ENCODE assay signal across 12 mouse cellular contexts in genomic region chr11:100148615-100149330, GRCm38 (mm10). TPM values are rescaled to one million over a fixed set of nuclear protein-coding genes. Genes with fewer than 3 reads are reported as not detected.
A peak's percentile ranks its signal among the peaks of the same experiment; 100 is the strongest.
DNase-seq lines count a peak whose midpoint lies in the region; ATAC-seq and TF ChIP-seq lines count a peak whose summit lies in the region.
"Had no signal": no experiment of that assay in that cellular context is flagged by ENCODE, and none has a peak within 500 bp of the region (broad histone marks: within the 10 kb centered on the region; RNA-seq: fewer than 3 reads in every experiment).

Gene Krt19 (minus strand): TSS chr11:100148665.

- H3K9me3 ChIP-seq in heart, embryonic 10.5 days: no peaks in the 10 kb centered on the region
- H3K9me3 ChIP-seq in embryonic facial prominence, embryonic 12.5 days: no peaks in the 10 kb centered on the region
- no peaks in the 10 kb centered on the region for H3K9me3 ChIP-seq in limb, embryonic 10.5 days (replicated peaks)
- H3K9me3 ChIP-seq: hindbrain, embryonic 15.5 days had no signal

- peak within 1 kb of the TSS; percentile 67 for H3K27ac ChIP-seq in heart, embryonic 10.5 days
- no peak within 1 kb of the TSS for H3K27ac ChIP-seq in embryonic facial prominence, embryonic 12.5 days
- H3K27ac ChIP-seq in limb, embryonic 10.5 days: no peak within 1 kb of the TSS
- no peak within 1 kb of the TSS for H3K27ac ChIP-seq in gastrocnemius, adult 2 months
- H3K27ac ChIP-seq: hindbrain, embryonic 15.5 days; left cerebral cortex, adult 2 months had no signal

- WGBS in heart, embryonic 10.5 days: 44% methylated on average over 9 of the region's 9 CpGs
- WGBS in lung, adult 2 months: 38% methylated on average over 9 of the region's 9 CpGs
- WGBS in embryonic facial prominence, embryonic 12.5 days: 52% methylated on average over 9 of the region's 9 CpGs
- 59% methylated on average over 9 of the region's 9 CpGs for WGBS in limb, embryonic 10.5 days

- no peak within 1 kb of the TSS for H3K4me3 ChIP-seq in heart, embryonic 10.5 days
- H3K4me3 ChIP-seq in lung, adult 2 months (replicated peaks; ENCODE audit: extremely low read depth, low read depth, low read length): no peak within 1 kb of the TSS
- no peak within 1 kb of the TSS for H3K4me3 ChIP-seq in embryonic facial prominence, embryonic 12.5 days
- no peak within 1 kb of the TSS for H3K4me3 ChIP-seq in limb, embryonic 10.5 days
- H3K4me3 ChIP-seq in gastrocnemius, adult 2 months: no peak within 1 kb of the TSS
- H3K4me3 ChIP-seq: hindbrain, embryonic 15.5 days; left cerebral cortex, adult 2 months had no signal

- no peak within 1 kb of the TSS for H3K9ac ChIP-seq in embryonic facial prominence, embryonic 12.5 days
- H3K9ac ChIP-seq: hindbrain, embryonic 15.5 days had no signal

- peaks cover 29% of the 10 kb centered on the region for H3K27me3 ChIP-seq in heart, embryonic 10.5 days (ENCODE audit: insufficient read depth, poor library complexity, severe bottlenecking)
- H3K27me3 ChIP-seq in embryonic facial prominence, embryonic 12.5 days: peaks cover 37% of the 10 kb centered on the region
- H3K27me3 ChIP-seq in limb, embryonic 10.5 days (ENCODE audit: low read depth, poor library complexity, severe bottlenecking): peaks cover 38% of the 10 kb centered on the region

- ATAC-seq in embryonic facial prominence, embryonic 12.5 days (ENCODE audit: insufficient number of reproducible peaks, insufficient read depth, low FRiP score, low TSS enrichment): no peak
- ATAC-seq: forebrain, embryonic 14.5 days had no signal

- no peak for TF ChIP-seq POLR2A in lung, adult 2 months (IDR thresholded peaks at IDR 0.05; ENCODE audit: borderline replicate concordance, extremely low read depth, low read depth, low read length)

- H3K36me3 ChIP-seq in heart, embryonic 10.5 days: no peaks in the 10 kb centered on the region
- H3K36me3 ChIP-seq in embryonic facial prominence, embryonic 12.5 days: no peaks in the 10 kb centered on the region
- H3K36me3 ChIP-seq in limb, embryonic 10.5 days: no peaks in the 10 kb centered on the region
- H3K36me3 ChIP-seq: hindbrain, embryonic 15.5 days had no signal

- intact Hi-C loops in heart, postnatal 25 days (cut with DNase I): no loop called here
- intact Hi-C loops in gastrocnemius, adult 2 months (cut with DNase I): no loop called here

- TF ChIP-seq CTCF in lung, adult 2 months (IDR thresholded peaks at IDR 0.05; ENCODE audit: insufficient read depth, low read length): no peak
- TF ChIP-seq CTCF in gastrocnemius, adult 2 months (IDR thresholded peaks at IDR 0.05): no peak

- no peak within 1 kb of the TSS for H3K4me2 ChIP-seq in embryonic facial prominence, embryonic 12.5 days (replicated peaks)
- H3K4me2 ChIP-seq: hindbrain, embryonic 15.5 days had no signal

- peaks cover 48% of the 10 kb centered on the region for H3K4me1 ChIP-seq in heart, embryonic 10.5 days
- no peaks in the 10 kb centered on the region for H3K4me1 ChIP-seq in lung, adult 2 months (ENCODE audit: control insufficient read depth, insufficient read depth, low read length)
- peaks cover 15% of the 10 kb centered on the region for H3K4me1 ChIP-seq in embryonic facial prominence, embryonic 12.5 days
- H3K4me1 ChIP-seq in limb, embryonic 10.5 days: peaks cover 28% of the 10 kb centered on the region

- DNase-seq in heart, embryonic 10.5 days (ENCODE audit: low spot score): no peak
- DNase-seq in heart, postnatal 25 days (ENCODE audit: low spot score): no peak
- no peak for DNase-seq in lung, adult 2 months
- DNase-seq in lung, postnatal 10 days: no peak
- no peak for DNase-seq in limb, embryonic 10.5 days (ENCODE audit: low spot score)
- no peak for DNase-seq in right cerebral cortex, postnatal 4 days
- DNase-seq in gastrocnemius, adult 2 months: no peak

RNA-seq across cellular contexts. Expression of gene Krt19, which starts in this region (rescaled TPM):
- 76.3 and 86.1 TPM in 2 replicates for polyA plus RNA-seq in heart, embryonic 10.5 days (2016; fragmentation: Nextera tagmentation; extraction: Ambion mirVana)
- 10 to 100 TPM in 1 of 2 experiments, 1 to 10 TPM in 1; 9.8 to 16.4 TPM for total RNA-seq in heart, postnatal 25 days (2021)
- 275 and 280 TPM in 2 replicates for polyA plus RNA-seq in lung, adult 2 months (2012; rRNA removed)
- polyA plus RNA-seq in embryonic facial prominence, embryonic 12.5 days (2016; fragmentation: Nextera tagmentation; extraction: Ambion mirVana): 17.6 and 19.9 TPM in 2 replicates
- polyA plus RNA-seq in limb, embryonic 10.5 days (2016; fragmentation: Nextera tagmentation; extraction: Ambion mirVana): 11.1 and 13.9 TPM in 2 replicates
- total RNA-seq in gastrocnemius, adult 2 months (2021): under 1 TPM in 1 of 2 experiments, not detected in 1; 0.20 TPM
- total RNA-seq: common myeloid progenitor, adult 5-6 weeks; left cerebral cortex, adult 2 months had no signal

Comparison
In these comparisons a context has a peak if more than half of its experiments do, and no peak if none do; other contexts are left out.
1. RNA of gene Krt19 (total RNA-seq): 9.8 to 16.4 TPM in heart, postnatal 25 days; 0.20 TPM in gastrocnemius, adult 2 months; every median in the first group is over 4 times any median in the second.